Mouse (Mus musculus) forebrain, embryonic 16.5 days (tissue): ENCODE results near the gene Tmem92. TPM values are rescaled to one million over a fixed set of nuclear protein-coding genes. Genes with fewer than 3 reads are reported as not detected.
"Not testable (repeated sequence)": the region's sequence is repeated elsewhere in the genome, so short reads cannot be mapped to it uniquely, and the experiment has no call there.

Source experiments
- ATAC-seq: fragments of 200-750 bp; cut with Nextera tagmentation; 2 replicates; pipeline ENCODE4 v1.8.0; 2017; ENCODE audit warnings: mild to moderate bottlenecking, moderate library complexity
- H3K27ac ChIP-seq: fragments of 300-500 bp; sonication (generic); 2 replicates; pipeline ENCODE4 v1.5.1; 2014; ENCODE audit warnings: low read length, control low read depth
- H3K27me3 ChIP-seq: fragments of 300-500 bp; sonication (generic); replicated peaks from 2 replicates; pipeline ENCODE4 v1.6.1; 2014; ENCODE audit warnings: low read length; ENCODE audit not compliant: control insufficient read depth, insufficient read depth
- H3K36me3 ChIP-seq: fragments of 300-500 bp; sonication (generic); 2 replicates; pipeline ENCODE4 v1.6.1; 2014; ENCODE audit not compliant: control insufficient read depth, insufficient read depth
- H3K4me1 ChIP-seq: fragments of 300-500 bp; sonication (generic); replicated peaks from 2 replicates; pipeline ENCODE4 v1.6.1; 2014; ENCODE audit warnings: low read length; ENCODE audit not compliant: control insufficient read depth, insufficient read depth
- H3K4me2 ChIP-seq: fragments of 300-500 bp; sonication (generic); 2 replicates; pipeline ENCODE4 v1.6.1; 2014; ENCODE audit warnings: mild to moderate bottlenecking, low read length, control low read depth
- H3K4me3 ChIP-seq: fragments of 300-500 bp; sonication (generic); replicated peaks from 2 replicates; pipeline ENCODE4 v1.5.1; 2014; ENCODE audit warnings: mild to moderate bottlenecking, low read length, control low read depth
- H3K9ac ChIP-seq: fragments of 300-500 bp; sonication (generic); replicated peaks from 2 replicates; pipeline ENCODE4 v1.6.1; 2014; ENCODE audit warnings: low read depth, low read length, control low read depth
- H3K9me3 ChIP-seq: fragments of 300-500 bp; sonication (generic); 2 replicates; pipeline ENCODE4 v1.6.1; 2016; ENCODE audit warnings: low read length; ENCODE audit not compliant: control insufficient read depth
- WGBS: fragments of 180-500 bp; shearing (Covaris S2); extraction: QIAGEN DNeasy Blood & Tissue Kit; methylation state at CpG from one replicate; pipeline ENCODE4 v1.1.7; 2014; 5-methylcytosine and 5-hydroxymethylcytosine counted together
- polyA plus RNA-seq: library from polyadenylated mRNA; unstranded; fragments of >200 nt; fragmentation: Nextera tagmentation; extraction: Ambion mirVana; gene quantifications from 2 replicates; pipeline ENCODE4 v1.2.1, GENCODE M21; 2015

Gene Tmem92
- not detected in 2 replicates for polyA plus RNA-seq

GRCm38 (mm10) chr11:94782603-94783002, at the start of gene Tmem92:
Gene Tmem92, minus strand, starts transcription at chr11:94782703.
- Histone ChIP-seq H3K4me1 (no peaks in the 10 kb centered on the region), H3K27ac (no peak within 1 kb of the TSS), H3K27me3 (no peaks in the 10 kb centered on the region), H3K36me3 (no peaks in the 10 kb centered on the region), H3K4me2 (no peak within 1 kb of the TSS), H3K9me3 (no peaks in the 10 kb centered on the region), H3K9ac (no peak within 1 kb of the TSS), H3K4me3 (no peak within 1 kb of the TSS)
- no peak for ATAC-seq

DNA sequence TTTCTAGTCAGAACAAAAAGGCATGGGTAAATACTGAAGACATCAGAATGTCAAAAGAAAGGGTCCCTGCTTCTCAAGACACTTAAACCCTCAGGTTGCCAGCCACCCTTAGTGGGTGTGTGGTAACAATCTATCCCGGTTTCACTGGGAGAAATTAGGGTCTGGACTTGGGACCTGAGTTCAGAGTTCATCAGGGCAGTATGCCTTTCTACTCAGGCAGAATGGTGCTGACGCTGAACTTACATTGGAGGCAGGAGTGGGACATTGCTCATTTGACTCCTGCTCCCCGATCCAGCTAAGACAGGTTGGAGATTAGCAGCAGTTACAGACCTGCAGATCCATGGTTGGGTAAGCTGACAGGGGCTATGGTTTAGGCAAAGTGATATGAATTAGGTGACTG, 46.5 kb upstream of the Tmem92 start:
- 72% methylated on average over 3 of the region's 3 CpGs for whole genome bisulfite sequencing
- no peak for ATAC-seq
- Histone ChIP-seq H3K4me1 (no peaks in the 10 kb centered on the region), H3K4me3 (no peak overlapping the region), H3K4me2 (no peak overlapping the region), H3K9ac (no peak overlapping the region), H3K9me3 (no peaks in the 10 kb centered on the region), H3K27me3 (no peaks in the 10 kb centered on the region), H3K36me3 (no peaks in the 10 kb centered on the region), H3K27ac (no peak overlapping the region)

GRCm38 (mm10) chr11:94819427-94819826, 36.9 kb upstream of the Tmem92 start:
- H3K9ac ChIP-seq, ATAC-seq, H3K27me3 ChIP-seq, H3K27ac ChIP-seq, H3K4me1 ChIP-seq, H3K4me3 ChIP-seq, H3K36me3 ChIP-seq, H3K9me3 ChIP-seq, H3K4me2 ChIP-seq: not testable (repeated sequence)

- H3K27me3 ChIP-seq, H3K9me3 ChIP-seq, H3K9ac ChIP-seq, H3K4me2 ChIP-seq, H3K36me3 ChIP-seq, H3K27ac ChIP-seq, H3K4me1 ChIP-seq, ATAC-seq, H3K4me3 ChIP-seq: not testable (repeated sequence)
These were observed 36.4 kb upstream of the Tmem92 start for GRCm38 (mm10) chr11:94818946-94819345.

DNA sequence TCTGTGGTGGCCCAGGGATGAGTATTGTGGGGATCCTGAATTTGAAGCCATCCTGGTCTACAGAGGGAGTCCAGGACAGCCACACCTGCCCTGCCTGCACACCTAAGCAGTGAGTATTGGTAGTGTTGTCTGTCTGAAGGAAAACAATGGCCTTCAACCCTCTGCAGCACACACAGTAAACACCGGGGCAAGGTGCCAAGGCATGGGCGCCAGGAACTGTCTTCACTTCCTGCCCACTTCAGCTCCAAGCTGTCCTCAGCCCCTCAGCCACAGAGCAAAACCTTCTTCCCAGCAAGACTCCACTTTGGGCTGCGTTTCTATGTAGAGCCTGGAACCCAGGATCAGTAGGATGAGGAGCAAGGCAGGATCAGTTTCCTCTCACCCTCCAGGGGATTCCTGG, 29.0 kb upstream of the Tmem92 start:
- not testable (repeated sequence) for H3K4me3 ChIP-seq, H3K9me3 ChIP-seq, H3K4me1 ChIP-seq, ATAC-seq, H3K4me2 ChIP-seq, H3K27me3 ChIP-seq, H3K9ac ChIP-seq, H3K27ac ChIP-seq, H3K36me3 ChIP-seq
- 72% methylated on average over 2 of the region's 3 CpGs for WGBS

GRCm38 (mm10) chr11:94791700-94792099, 9.2 kb upstream of the Tmem92 start:
- no peak overlapping the region for H3K4me3 ChIP-seq
- H3K4me1 ChIP-seq = no peaks in the 10 kb centered on the region
- no peaks in the 10 kb centered on the region for H3K36me3 ChIP-seq
- no peaks in the 10 kb centered on the region for H3K9me3 ChIP-seq
- no peak overlapping the region for H3K27ac ChIP-seq
- no peak for ATAC-seq
- H3K27me3 ChIP-seq = no peaks in the 10 kb centered on the region
- H3K9ac ChIP-seq = no peak overlapping the region
- no peak overlapping the region for H3K4me2 ChIP-seq

- Histone ChIP-seq H3K4me3 (no peak overlapping the region), H3K9me3 (no peaks in the 10 kb centered on the region), H3K27ac (no peak overlapping the region), H3K9ac (no peak overlapping the region), H3K4me2 (no peak overlapping the region), H3K4me1 (no peaks in the 10 kb centered on the region), H3K27me3 (no peaks in the 10 kb centered on the region), H3K36me3 (no peaks in the 10 kb centered on the region)
- no peak for ATAC-seq
- WGBS = 12% methylated on average over 2 of the region's 2 CpGs
These were observed 2.7 kb upstream of the Tmem92 start for GRCm38 (mm10) chr11:94785247-94785646.

DNA sequence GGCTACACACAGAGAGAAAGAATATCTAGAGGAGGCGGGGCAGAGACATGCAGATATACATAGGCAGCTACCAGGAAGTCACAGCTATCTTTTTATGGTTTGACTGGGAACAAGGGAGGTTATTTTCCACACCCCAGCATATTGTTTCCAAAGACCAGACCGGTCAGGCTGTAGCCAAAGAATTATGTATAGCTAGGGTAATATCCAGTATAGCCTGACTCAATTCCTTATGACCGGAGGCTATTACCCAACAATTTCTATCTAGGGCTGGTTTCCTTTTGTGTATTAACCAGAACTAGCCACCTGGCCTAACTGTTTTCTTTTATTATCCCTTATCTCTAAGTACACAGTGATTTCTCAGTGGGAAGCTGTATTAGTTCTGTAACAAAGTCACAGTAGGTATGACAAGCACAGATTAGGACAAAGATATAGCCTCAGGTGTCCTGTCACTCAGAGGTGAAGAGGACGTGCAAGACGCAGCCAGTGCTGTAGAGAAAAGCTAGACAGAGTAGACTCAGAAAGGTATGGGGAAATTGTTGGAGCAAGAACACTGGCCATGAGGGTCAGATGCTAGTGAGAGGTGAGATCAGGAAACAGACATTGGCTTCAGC, 7.5 kb downstream of the Tmem92 start:
- Histone ChIP-seq H3K27ac (no peak overlapping the region), H3K4me3 (no peak overlapping the region), H3K27me3 (no peaks in the 10 kb centered on the region), H3K9ac (no peak overlapping the region), H3K4me1 (no peaks in the 10 kb centered on the region), H3K4me2 (no peak overlapping the region), H3K9me3 (no peaks in the 10 kb centered on the region), H3K36me3 (no peaks in the 10 kb centered on the region)
- ATAC-seq = no peak
- WGBS = 92% methylated on average over 5 of the region's 5 CpGs

DNA sequence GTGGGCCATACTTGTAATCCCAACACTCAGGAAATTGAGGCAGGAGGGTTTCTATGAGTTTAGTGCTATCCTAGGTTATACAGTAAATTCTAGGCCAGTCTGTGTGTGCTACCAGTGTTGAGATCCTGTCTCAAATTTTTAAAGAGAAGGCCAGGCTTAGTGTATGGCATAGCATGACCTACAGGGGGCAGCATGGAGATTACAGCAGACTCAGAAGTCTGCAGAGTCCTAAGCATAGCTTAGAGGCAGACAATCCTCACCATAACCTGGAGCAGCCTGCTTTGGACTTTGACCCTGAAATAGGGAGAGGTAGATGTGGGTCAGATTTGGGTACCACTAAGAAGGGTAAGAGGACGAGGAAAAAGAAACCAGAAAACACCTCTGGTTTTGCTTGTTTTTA, 8.7 kb downstream of the Tmem92 start:
- 68% methylated on average over 1 of the region's 1 CpGs for WGBS
- H3K4me2 ChIP-seq = no peak overlapping the region
- H3K4me1 ChIP-seq = no peaks in the 10 kb centered on the region
- no peaks in the 10 kb centered on the region for H3K27me3 ChIP-seq
- H3K36me3 ChIP-seq = no peaks in the 10 kb centered on the region
- no peak for ATAC-seq
- no peak overlapping the region for H3K27ac ChIP-seq
- H3K9ac ChIP-seq = no peak overlapping the region
- no peak overlapping the region for H3K4me3 ChIP-seq
- no peaks in the 10 kb centered on the region for H3K9me3 ChIP-seq

GRCm38 (mm10) chr11:94772363-94773055, 10.0 kb downstream of the Tmem92 start:
- H3K36me3 ChIP-seq = no peaks in the 10 kb centered on the region
- no peak overlapping the region for H3K4me3 ChIP-seq
- WGBS = 91% methylated on average over 3 of the region's 3 CpGs
- H3K9me3 ChIP-seq = no peaks in the 10 kb centered on the region
- no peaks in the 10 kb centered on the region for H3K27me3 ChIP-seq
- no peak for ATAC-seq
- H3K9ac ChIP-seq = no peak overlapping the region
- no peak overlapping the region for H3K27ac ChIP-seq
- H3K4me2 ChIP-seq = no peak overlapping the region
- no peaks in the 10 kb centered on the region for H3K4me1 ChIP-seq
